Mouse (Mus musculus): ENCODE measurements at regions not wholly inside any gene's neighbourhood (a gene's known extent, or its start where the extent isn't known, plus 50 kb on each side); places are given as distances from the start of the nearest gene placed in this dataset.
"Not testable (repeated sequence)": the region's sequence is repeated elsewhere in the genome, so short reads cannot be mapped to it uniquely, and the experiment has no call there.

GRCm38 (mm10) chr14:104410730-104411129, 57.1 kb downstream of the Pou4f1 start:
- DNase-seq (ENCODE audit: inconsistent age in 2 of 2, low spot score in 1 of 2) = no peak

- no peak for DNase-seq (ENCODE audit: inconsistent age in 2 of 2, low spot score in 1 of 2)
Observed at GRCm38 (mm10) chr14:104410292-104410691, 57.5 kb downstream of the Pou4f1 start.

- no peak for DNase-seq (ENCODE audit: inconsistent age in 2 of 2, low spot score in 1 of 2)
Observed at GRCm38 (mm10) chr14:104406062-104406461, 61.7 kb downstream of the Pou4f1 start.

DNA sequence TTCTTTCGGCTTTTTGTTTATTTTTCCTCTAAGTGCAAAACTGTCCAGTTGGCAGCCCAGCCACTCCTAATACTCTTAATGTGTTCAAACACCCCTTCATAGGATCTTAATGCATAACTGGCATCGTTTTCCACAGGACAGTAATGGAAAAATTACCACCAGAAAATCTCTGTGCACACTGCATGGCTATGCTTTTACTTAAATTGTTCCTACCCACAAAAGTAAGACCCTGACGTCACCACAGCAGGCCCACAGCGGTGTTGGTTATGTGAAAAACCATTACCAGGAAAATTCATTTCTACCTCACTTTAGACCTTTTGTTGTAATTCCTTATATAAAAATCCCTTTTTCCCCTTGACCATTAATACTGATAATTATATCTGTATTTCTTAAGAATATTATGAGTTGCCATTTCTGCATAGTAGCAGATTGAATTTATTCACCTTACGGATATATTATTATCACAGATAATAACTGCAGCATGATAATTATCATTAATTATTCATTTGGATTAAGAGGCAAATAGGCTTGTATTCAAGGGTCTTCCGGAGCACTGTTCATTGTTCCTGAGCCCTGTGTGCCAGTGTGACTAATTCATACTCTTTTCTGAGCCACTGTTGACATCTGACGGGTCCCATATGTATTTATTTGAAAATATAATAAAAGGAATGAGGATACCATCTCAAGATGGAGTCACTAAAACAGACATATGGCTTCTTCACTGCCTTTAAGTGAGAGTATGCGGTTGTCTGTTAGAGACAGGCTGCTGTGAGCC, 78.3 kb downstream of the Pou4f1 start:
- DNase-seq (ENCODE audit: inconsistent age in 2 of 2, low spot score in 1 of 2) = no peak

- no peak for DNase-seq (ENCODE audit: inconsistent age in 2 of 2, low spot score in 1 of 2)
Observed at GRCm38 (mm10) chr14:104388879-104389278, 78.9 kb downstream of the Pou4f1 start.

GRCm38 (mm10) chr14:104380986-104381385, 86.8 kb downstream of the Pou4f1 start:
- DNase-seq (ENCODE audit: inconsistent age in 2 of 2, low spot score in 1 of 2) = no peak

- DNase-seq (ENCODE audit: inconsistent age in 2 of 2, low spot score in 1 of 2) = no peak
Observed at GRCm38 (mm10) chr14:104372776-104373175, 95.0 kb downstream of the Pou4f1 start.

DNA sequence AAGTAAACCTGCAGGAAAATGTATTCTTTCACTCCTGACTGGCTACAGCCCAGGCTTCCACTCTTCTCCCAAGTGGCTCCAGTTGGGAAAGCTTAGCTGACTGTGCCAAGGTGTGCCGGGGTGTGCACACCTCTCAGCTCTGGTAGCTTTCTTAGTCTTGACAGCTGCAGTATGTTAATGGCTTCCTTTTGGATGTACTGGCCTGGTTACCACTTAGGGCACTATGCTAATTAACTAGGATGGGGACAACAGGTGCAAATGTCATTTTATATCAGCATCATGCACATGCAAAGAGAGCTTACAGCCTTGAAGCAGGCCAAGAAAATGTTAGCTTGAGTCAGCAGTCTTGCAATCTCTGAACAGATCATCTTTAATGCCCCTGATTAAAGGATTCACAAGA, 111.2 kb downstream of the Pou4f1 start:
- DNase-seq (ENCODE audit: inconsistent age in 2 of 2, low spot score in 1 of 2) = no peak

GRCm38 (mm10) chr14:104336783-104337182, 131.0 kb downstream of the Pou4f1 start:
- DNase-seq (ENCODE audit: inconsistent age in 2 of 2, low spot score in 1 of 2) = not testable (repeated sequence)

DNA sequence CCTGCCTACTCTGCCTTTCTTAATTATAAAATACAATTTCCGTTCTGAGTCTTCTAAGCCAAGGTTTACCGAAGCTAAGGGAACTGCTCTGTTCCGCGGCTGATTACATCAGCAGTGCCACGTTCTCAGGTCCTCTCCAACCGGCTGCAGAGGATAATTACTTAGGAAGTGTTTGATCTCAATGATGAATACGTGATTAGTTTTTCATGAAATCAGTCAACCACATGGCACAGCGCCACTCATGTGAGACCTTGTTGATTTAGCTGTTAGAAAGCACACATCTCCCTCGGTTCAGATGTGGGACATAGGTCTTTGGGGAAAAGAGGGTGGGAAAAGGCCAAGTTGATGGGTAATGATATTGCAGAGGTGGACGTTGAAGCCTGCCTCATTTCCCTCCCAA, 141.7 kb downstream of the Pou4f1 start:
- DNase-seq (ENCODE audit: inconsistent age in 2 of 2, low spot score in 1 of 2) = no peak

- no peak for DNase-seq (ENCODE audit: inconsistent age in 2 of 2, low spot score in 1 of 2)
Observed at GRCm38 (mm10) chr14:104300141-104300540, 167.7 kb downstream of the Pou4f1 start.

DNA sequence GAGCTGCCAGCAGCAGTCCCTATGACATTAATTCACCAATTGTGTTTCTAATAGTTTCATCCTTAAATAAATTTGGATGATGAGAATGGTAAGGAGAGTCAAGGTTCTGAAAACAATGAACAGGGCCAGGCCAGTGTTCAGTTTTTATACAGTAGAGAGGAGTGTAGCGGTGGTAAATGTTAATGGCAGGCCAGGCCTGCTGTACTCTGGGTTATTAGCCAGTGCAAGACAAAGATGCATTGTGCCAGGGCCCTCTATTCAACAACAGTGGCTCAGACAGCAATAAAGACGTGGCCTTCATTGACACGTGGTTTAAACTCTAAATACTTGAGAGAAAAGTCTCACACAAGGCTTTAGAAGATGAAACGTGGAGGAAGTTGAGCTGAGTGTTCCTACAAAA, 169.5 kb downstream of the Pou4f1 start:
- DNase-seq (ENCODE audit: inconsistent age in 2 of 2, low spot score in 1 of 2) = no peak

DNA sequence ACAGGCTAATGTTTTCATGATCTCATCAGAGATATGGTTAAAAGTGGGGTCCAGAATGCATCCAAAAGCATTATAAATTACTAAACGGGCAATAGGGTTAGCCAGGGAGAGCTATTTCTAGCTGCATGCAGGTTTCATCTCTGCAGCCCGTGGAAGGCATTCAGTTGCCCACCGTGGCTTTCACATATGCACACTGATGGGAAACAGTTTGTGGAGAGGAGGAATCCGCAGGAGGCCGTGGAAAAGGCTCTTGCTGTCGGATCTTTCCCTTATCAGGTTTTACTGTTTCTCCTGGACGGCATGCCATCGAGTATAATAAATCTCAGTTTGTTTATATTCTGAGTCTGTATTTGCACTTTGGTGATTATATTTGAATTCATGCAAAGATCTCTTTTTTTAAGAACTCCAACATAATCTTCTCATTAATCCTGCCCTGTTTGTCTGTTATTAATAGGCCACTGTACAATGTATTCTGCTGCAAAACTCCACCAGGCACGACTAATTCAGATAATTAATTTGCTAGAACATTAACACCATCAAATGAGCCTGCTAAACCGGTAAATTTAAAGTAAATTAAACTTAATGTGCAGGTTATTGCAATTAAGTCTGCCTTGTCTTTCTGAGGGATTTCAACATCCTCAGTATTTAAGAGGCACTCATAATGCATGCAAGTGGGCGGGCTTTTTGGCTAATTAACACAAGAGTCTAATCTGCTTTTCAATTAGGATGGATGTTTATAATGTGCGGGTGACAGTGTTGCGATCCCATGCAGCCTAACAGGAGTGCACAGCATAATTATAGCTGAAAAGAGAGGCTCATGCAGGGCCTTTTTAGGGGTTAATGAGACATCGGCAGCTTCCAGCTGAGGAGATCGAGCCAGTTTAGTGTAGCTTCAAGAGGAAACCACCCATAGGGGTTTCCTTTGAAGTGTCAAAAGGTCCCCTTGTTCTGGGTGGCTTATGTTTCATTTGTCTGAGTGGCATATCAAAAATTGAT, 170.2 kb downstream of the Pou4f1 start:
- no peak for DNase-seq (ENCODE audit: inconsistent age in 2 of 2, low spot score in 1 of 2)

DNA sequence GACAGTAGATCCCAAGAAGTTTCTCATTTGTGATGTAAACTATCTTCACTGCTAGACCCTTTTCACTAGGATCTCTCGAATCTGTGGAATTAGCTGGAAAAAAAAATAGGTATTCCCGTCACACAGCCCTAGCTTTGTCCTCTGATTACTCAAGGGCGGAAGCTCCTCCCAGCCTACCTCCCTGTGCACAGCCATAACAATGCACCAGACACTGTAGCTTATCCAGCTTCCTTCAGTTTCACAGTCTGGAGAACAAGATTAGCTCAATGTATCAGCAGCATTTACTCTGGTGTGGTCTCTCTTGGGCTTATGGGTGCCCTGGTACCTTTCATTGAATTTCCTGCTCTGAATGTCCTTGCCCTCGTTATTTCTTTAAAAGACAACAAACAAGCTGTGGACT, 174.0 kb downstream of the Pou4f1 start:
- DNase-seq (ENCODE audit: inconsistent age in 2 of 2, low spot score in 1 of 2) = no peak

GRCm38 (mm10) chr14:104293147-104293546, 174.7 kb downstream of the Pou4f1 start:
- DNase-seq (ENCODE audit: inconsistent age in 2 of 2, low spot score in 1 of 2) = no peak

GRCm38 (mm10) chr14:104280353-104280752, 187.4 kb downstream of the Pou4f1 start:
- DNase-seq (ENCODE audit: inconsistent age in 2 of 2, low spot score in 1 of 2) = no peak

DNA sequence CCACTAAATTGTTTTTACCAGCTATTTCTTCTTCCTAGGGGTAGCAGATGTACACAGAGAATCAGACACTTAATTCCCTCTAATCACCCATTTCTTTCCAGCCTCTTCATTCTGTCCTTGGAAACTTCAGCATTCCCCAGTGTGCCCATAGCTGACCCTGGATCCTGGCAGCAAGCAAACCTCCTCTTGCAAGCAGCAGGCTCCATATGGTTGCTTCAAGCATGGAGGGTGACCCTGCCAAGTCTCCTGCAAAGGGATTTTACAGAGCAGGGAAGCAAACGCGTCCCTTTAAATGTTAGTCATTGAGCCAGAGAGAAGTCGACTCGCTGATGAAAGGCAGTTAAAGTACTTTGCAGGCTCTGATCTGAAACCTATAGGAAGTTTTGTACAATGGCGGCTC, 187.9 kb downstream of the Pou4f1 start:
- DNase-seq (ENCODE audit: inconsistent age in 2 of 2, low spot score in 1 of 2) = no peak

GRCm38 (mm10) chr14:104274752-104275151, 193.0 kb downstream of the Pou4f1 start:
- no peak for DNase-seq (ENCODE audit: inconsistent age in 2 of 2, low spot score in 1 of 2)

DNA sequence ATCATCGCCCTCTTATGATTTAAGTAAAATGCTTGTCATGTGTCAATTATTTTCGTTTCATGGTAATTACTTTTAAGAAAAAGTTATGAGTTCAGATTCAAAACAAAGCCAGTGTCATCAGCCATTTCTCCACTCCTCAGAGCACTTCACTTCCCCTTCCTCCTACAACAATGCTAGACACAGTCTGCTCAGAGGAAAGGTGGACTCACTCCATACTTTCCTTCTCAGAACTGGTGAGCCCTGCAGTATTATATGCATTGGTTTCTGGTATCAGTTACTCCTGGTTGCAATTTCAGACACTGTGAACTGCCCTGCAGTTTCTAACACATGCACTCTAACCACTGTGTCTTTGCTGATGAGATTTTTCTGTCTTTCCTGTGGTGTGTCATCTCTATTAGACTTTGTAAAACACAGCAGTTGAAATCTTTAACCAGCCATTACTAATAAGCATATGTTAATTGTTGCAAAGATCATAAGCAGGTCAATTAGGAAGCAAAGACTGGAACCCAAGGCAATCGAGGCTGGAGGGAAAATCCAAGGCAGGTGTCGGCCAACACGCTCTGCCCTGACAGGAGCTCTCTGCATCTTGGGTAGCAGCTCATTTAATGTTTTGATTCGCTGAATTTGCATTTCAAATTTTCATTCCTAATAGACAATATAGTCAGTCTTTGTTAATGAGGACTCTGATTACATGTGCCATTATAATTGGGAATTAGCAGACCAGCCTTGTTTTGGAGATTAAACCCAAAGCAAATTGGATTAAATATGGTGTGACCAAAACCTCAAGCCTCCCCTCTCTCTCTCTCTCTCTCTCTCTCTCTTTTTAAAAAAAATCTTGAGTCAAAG, 202.7 kb downstream of the Pou4f1 start:
- DNase-seq (ENCODE audit: inconsistent age in 2 of 2, low spot score in 1 of 2) = no peak

GRCm38 (mm10) chr14:104216965-104217364, 250.8 kb downstream of the Pou4f1 start:
- DNase-seq (ENCODE audit: inconsistent age in 2 of 2, low spot score in 1 of 2) = no peak

DNA sequence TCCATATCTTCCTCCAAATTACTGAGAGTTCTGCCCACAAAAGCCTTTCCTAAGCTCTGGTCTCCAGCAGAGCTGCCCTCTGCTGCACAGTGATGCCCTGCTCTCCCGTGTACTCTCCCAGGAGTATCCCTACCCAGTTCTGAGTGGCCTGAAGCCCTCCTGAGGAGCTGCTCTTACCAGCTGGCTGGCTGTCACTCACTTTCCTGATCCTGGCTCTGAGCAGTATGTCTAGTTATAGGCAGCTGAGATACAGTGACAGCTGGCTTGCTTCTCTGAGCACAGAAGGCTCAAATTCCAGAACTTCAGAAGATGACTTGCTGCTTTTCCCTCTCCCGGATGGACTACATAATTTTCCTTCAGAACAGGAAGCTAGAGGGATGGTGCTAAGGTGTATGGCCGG, 257.1 kb downstream of the Pou4f1 start:
- DNase-seq (ENCODE audit: inconsistent age in 2 of 2, low spot score in 1 of 2) = no peak

Data from adrenal gland, adult (tissue).